Mouse (Mus musculus) CH12.LX (cell line): ENCODE measurements around the gene Trp53i13.

ENCODE experiments used
- CHD1 ChIP-seq: IDR thresholded peaks from 2 replicates; pipeline ENCODE4 v1.6.1; 2012; ENCODE audit warnings: low read depth, low read length, improper control_type of control experiment, inconsistent platforms
- CHD2 ChIP-seq: IDR thresholded peaks from 2 replicates; pipeline ENCODE4 v1.6.1; 2011; ENCODE audit warnings: low read length, improper control_type of control experiment
- CTCF ChIP-seq, 2 experiments: IDR thresholded peaks in 1 of 2; conservative IDR thresholded peaks in 1 of 2; 2 replicates each; pipeline ENCODE4 v1.5.1; 2011 to 2012; ENCODE audit warnings: low read depth in 2 of 2, low read length in 2 of 2, improper control_type of control experiment in 1 of 2, inconsistent platforms in 1 of 2, mild to moderate bottlenecking in 1 of 2, moderate library complexity in 1 of 2
- ELF1 ChIP-seq: IDR thresholded peaks from 2 replicates; pipeline ENCODE4 v1.6.1; 2014; ENCODE audit warnings: low read depth, mild to moderate bottlenecking, inconsistent platforms, low read length, improper control_type of control experiment
- EP300 ChIP-seq: IDR thresholded peaks from 2 replicates; pipeline ENCODE4 v1.6.1; 2011; ENCODE audit warnings: low read length, improper control_type of control experiment
- HCFC1 ChIP-seq: IDR thresholded peaks from 2 replicates; pipeline ENCODE4 v1.6.1; 2012; ENCODE audit warnings: low read depth, mild to moderate bottlenecking, inconsistent platforms, low read length, improper control_type of control experiment
- MEF2A ChIP-seq: IDR thresholded peaks from 2 replicates; pipeline ENCODE4 v1.6.1; 2014; ENCODE audit warnings: low read depth, mild to moderate bottlenecking, inconsistent platforms, low read length, improper control_type of control experiment, borderline replicate concordance
- MYC ChIP-seq: IDR thresholded peaks from 2 replicates; pipeline ENCODE4 v1.6.1; 2011; ENCODE audit warnings: low read depth, mild to moderate bottlenecking, improper control_type of control experiment, low read length
- POLR2A ChIP-seq: IDR thresholded peaks from 2 replicates; pipeline ENCODE4 v1.6.1; 2011; ENCODE audit warnings: low read depth, mild to moderate bottlenecking, improper control_type of control experiment, low read length
- TBP ChIP-seq: conservative IDR thresholded peaks from 2 replicates; pipeline ENCODE4 v1.6.1; 2011; ENCODE audit warnings: low read depth, low read length, improper control_type of control experiment
- ZC3H11A ChIP-seq: IDR thresholded peaks from 2 replicates; pipeline ENCODE4 v1.6.1; 2012; ENCODE audit warnings: low read depth, mild to moderate bottlenecking, inconsistent platforms, low read length, improper control_type of control experiment
- ZKSCAN1 ChIP-seq: IDR thresholded peaks from 2 replicates; pipeline ENCODE4 v1.6.1; 2012; ENCODE audit warnings: low read depth, inconsistent platforms, low read length, improper control_type of control experiment, borderline replicate concordance
- ZMIZ1 ChIP-seq: IDR thresholded peaks from 2 replicates; pipeline ENCODE4 v1.6.1; 2012; ENCODE audit warnings: low read depth, mild to moderate bottlenecking, inconsistent platforms, low read length, improper control_type of control experiment
- ZNF384 ChIP-seq: IDR thresholded peaks from 2 replicates; pipeline ENCODE4 v1.6.1; 2012; ENCODE audit warnings: low read depth, low read length, improper control_type of control experiment, inconsistent platforms

- no peak for TF ChIP-seq CHD2
- TF ChIP-seq MYC = no peak
- TF ChIP-seq CTCF (conservative IDR thresholded peaks at IDR 0.05 in 1 of 2, IDR thresholded peaks at IDR 0.05 in 1 of 2; ENCODE audit: low read depth in 2 of 2, low read length in 2 of 2) = no peak
- TF ChIP-seq POLR2A = no peak
- TF ChIP-seq TBP = no peak
- TF ChIP-seq ZC3H11A = no peak
- TF ChIP-seq ZMIZ1 = no peak
- TF ChIP-seq CHD1 = no peak
- no peak for TF ChIP-seq ZKSCAN1
- TF ChIP-seq MEF2A = no peak
- no peak for TF ChIP-seq EP300
- no peak for TF ChIP-seq ELF1
- TF ChIP-seq HCFC1 = no peak
- no peak for TF ChIP-seq ZNF384
Measured at GRCm38 (mm10) chr11:77476895-77477294, 38.9 kb downstream of the Trp53i13 start.
